Mouse (Mus musculus) limb, embryonic 14.5 days (tissue): ENCODE measurements around the gene Zfp207. TPM values are rescaled to one million over a fixed set of nuclear protein-coding genes. Genes with fewer than 3 reads are reported as not detected.

Experiments used
- ATAC-seq: fragments of 200-750 bp; cut with Nextera tagmentation; 2 replicates; pipeline ENCODE4 v1.8.0; 2017; ENCODE audit warnings: low read depth, moderate number of reproducible peaks, moderate TSS enrichment; ENCODE audit not compliant: low FRiP score
- DNase-seq: peaks from one replicate; pipeline ENCODE4 v3.0.0-alpha.2; 2015; ENCODE audit warnings: low spot score
- H3K27ac ChIP-seq: fragments of 300-500 bp; sonication (generic); replicated peaks from 2 replicates; pipeline ENCODE4 v1.5.1; 2014; ENCODE audit warnings: low read depth, mild to moderate bottlenecking, low read length, moderate library complexity, mixed read lengths
- H3K27me3 ChIP-seq: fragments of 300-500 bp; sonication (generic); 2 replicates; pipeline ENCODE4 v1.6.1; 2014; ENCODE audit warnings: low read length, mixed read lengths; ENCODE audit not compliant: control insufficient read depth, insufficient read depth
- H3K36me3 ChIP-seq: fragments of 300-500 bp; sonication (generic); 2 replicates; pipeline ENCODE4 v1.6.1; 2014; ENCODE audit warnings: mild to moderate bottlenecking, low read length, moderate library complexity, mixed read lengths; ENCODE audit not compliant: control insufficient read depth, insufficient read depth
- H3K4me1 ChIP-seq: fragments of 300-500 bp; sonication (generic); 2 replicates; pipeline ENCODE4 v1.6.1; 2014; ENCODE audit warnings: antibody characterized with exemption, low read length, mixed read lengths; ENCODE audit not compliant: control insufficient read depth, insufficient read depth
- H3K4me2 ChIP-seq: fragments of 300-500 bp; sonication (generic); replicated peaks from 2 replicates; pipeline ENCODE4 v1.6.1; 2014; ENCODE audit warnings: low read depth, mild to moderate bottlenecking, low read length, moderate library complexity; ENCODE audit not compliant: severe bottlenecking
- H3K4me3 ChIP-seq: fragments of 300-500 bp; sonication (generic); replicated peaks from 2 replicates; pipeline ENCODE4 v1.5.1; 2014; ENCODE audit warnings: low read length
- H3K9ac ChIP-seq: fragments of 300-500 bp; sonication (generic); 2 replicates; pipeline ENCODE4 v1.6.1; 2014; ENCODE audit warnings: mild to moderate bottlenecking, low read depth, low read length, moderate library complexity; ENCODE audit not compliant: severe bottlenecking
- H3K9me3 ChIP-seq: fragments of 300-500 bp; sonication (generic); 2 replicates; pipeline ENCODE4 v1.6.1; 2016; ENCODE audit warnings: low read length; ENCODE audit not compliant: control insufficient read depth
- POLR2A ChIP-seq: fragments of 200-500 bp; IDR thresholded peaks from 2 replicates; pipeline ENCODE4 v1.8.0; 2012; ENCODE audit warnings: inconsistent platforms, mild to moderate bottlenecking, moderate library complexity, borderline replicate concordance; ENCODE audit not compliant: insufficient read depth, insufficient read length; ENCODE audit errors: extremely low read depth
- WGBS: fragments of 180-500 bp; shearing (Covaris S2); extraction: QIAGEN DNeasy Blood & Tissue Kit; methylation state at CpG from one replicate; pipeline ENCODE4 v1.1.7; 2014; 5-methylcytosine and 5-hydroxymethylcytosine counted together
- polyA plus RNA-seq, 2 experiments: library from polyadenylated mRNA; depleted of rRNA in 1 of 2; stranded (reverse) in 1 of 2; unstranded in 1 of 2; fragments of >200 nt; fragmentation: Nextera tagmentation in 1 of 2; extraction: Ambion mirVana in 1 of 2; gene quantifications; 2 replicates each; pipeline versions ENCODE4 v1.2.1 to v1.2.3; 2012 to 2014

Gene Zfp207
- polyA plus RNA-seq, 2 experiments, result 237 to 274 TPM

DNA sequence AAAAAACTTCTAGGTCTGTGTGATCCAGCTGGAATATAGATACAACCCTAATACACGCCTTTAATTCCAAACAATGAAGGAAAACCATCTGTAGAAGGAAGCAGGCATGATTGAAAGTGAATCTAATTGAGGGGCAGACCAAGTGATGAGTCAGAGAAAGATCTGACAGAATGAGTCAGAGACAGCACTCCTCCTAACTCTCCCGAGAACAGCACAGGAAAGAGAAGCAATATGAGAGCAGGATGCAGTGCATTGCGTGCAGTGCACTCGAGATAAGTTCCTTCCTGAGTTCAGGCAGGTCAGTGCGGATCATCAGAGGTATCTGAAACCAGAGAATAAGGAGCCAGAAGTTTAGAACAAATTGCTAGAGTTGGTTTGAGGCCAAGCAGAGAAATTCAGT is 34.0 kb downstream of the Zfp207 start:
- H3K27ac ChIP-seq, result no peak overlapping the region
- ATAC-seq, result no peak
- H3K9me3 ChIP-seq, result peaks cover 4% of the 10 kb centered on the region; the same call in 1 of the 2 replicates
- no peak for DNase-seq
- H3K36me3 ChIP-seq, result peaks cover 21% of the 10 kb centered on the region
- H3K4me1 ChIP-seq, result no peaks in the 10 kb centered on the region
- H3K9ac ChIP-seq, result no peak overlapping the region
- no peak for TF ChIP-seq POLR2A
- 92% methylated on average over 5 of the region's 5 CpGs for WGBS
- no peaks in the 10 kb centered on the region for H3K27me3 ChIP-seq
- H3K4me3 ChIP-seq, result no peak overlapping the region
- H3K4me2 ChIP-seq, result no peak overlapping the region

DNA sequence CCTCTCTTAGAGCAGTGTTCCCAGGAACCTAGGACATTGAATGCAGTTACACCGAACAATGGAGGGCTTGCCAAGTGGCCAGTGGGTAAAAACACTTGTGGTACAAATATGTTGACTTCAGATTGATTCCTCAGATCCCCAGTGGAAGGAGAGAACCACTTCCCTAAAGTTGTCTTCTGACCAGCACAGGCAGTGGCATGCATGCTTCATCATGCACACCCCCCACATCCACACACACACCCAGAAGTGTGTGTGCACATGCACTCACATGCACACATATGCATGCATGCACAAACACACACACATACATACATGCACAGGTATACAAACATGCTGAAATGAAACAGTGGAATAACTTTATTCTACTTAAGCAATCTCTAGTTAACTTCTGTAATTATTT is 36.7 kb downstream of the Zfp207 start:
- no peak overlapping the region for H3K9ac ChIP-seq
- H3K4me2 ChIP-seq, result no peak overlapping the region
- DNase-seq (no peak), ATAC-seq (no peak)
- H3K36me3 ChIP-seq, result peaks cover 17% of the 10 kb centered on the region
- no peak overlapping the region for H3K27ac ChIP-seq
- 100% methylated on average over 1 of the region's 1 CpGs for WGBS
- H3K4me3 ChIP-seq, result no peak overlapping the region
- TF ChIP-seq POLR2A, result no peak
- no peaks in the 10 kb centered on the region for H3K4me1 ChIP-seq
- peaks cover 4% of the 10 kb centered on the region; the same call in 1 of the 2 replicates for H3K9me3 ChIP-seq
- no peaks in the 10 kb centered on the region for H3K27me3 ChIP-seq

DNA sequence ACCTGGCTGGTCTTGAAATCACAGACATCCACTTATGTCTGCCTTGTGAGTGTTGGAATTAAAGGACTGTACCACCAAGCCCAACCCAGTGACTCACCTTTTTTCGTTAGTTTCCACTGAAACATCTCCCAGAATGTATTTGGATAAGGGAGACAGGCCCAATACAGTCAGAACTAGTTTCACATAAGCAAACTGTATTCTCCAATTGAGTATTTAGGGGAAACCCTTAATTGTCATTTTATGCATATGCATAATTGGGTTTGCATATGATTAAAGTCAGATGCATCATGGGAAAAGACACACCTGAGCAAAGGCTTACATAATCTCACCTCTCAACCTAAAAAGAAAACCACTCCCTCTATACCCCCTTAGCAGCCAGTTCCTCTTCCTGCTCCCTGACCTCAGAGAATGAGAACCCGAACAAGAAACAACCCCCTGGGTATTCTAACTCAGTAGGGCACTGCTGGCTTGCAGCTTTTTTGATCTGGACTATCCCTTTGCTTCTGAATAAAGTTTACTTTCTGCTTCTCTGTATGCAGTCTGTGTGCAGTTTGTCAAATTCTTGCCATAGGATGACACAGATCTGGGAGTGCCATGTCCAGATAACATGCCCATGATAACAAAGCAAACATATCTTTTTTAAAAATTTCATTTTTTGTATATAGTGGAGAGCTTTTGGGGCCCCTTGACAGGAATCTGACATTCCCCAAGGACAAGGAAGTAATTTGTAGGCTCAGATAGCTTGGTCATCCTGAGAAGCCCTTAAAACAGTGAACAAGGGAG is 37.3 kb downstream of the Zfp207 start:
- no peak for TF ChIP-seq POLR2A
- ATAC-seq, result no peak
- no peaks in the 10 kb centered on the region for H3K4me1 ChIP-seq
- 61% methylated on average over 2 of the region's 2 CpGs for WGBS
- no peaks in the 10 kb centered on the region for H3K27me3 ChIP-seq
- no peak overlapping the region for H3K4me2 ChIP-seq
- H3K36me3 ChIP-seq, result peaks cover 11% of the 10 kb centered on the region
- no peak overlapping the region for H3K9ac ChIP-seq
- H3K4me3 ChIP-seq, result no peak overlapping the region
- DNase-seq, result no peak
- no peak overlapping the region for H3K27ac ChIP-seq
- peaks cover 4% of the 10 kb centered on the region; the same call in 1 of the 2 replicates for H3K9me3 ChIP-seq

DNA sequence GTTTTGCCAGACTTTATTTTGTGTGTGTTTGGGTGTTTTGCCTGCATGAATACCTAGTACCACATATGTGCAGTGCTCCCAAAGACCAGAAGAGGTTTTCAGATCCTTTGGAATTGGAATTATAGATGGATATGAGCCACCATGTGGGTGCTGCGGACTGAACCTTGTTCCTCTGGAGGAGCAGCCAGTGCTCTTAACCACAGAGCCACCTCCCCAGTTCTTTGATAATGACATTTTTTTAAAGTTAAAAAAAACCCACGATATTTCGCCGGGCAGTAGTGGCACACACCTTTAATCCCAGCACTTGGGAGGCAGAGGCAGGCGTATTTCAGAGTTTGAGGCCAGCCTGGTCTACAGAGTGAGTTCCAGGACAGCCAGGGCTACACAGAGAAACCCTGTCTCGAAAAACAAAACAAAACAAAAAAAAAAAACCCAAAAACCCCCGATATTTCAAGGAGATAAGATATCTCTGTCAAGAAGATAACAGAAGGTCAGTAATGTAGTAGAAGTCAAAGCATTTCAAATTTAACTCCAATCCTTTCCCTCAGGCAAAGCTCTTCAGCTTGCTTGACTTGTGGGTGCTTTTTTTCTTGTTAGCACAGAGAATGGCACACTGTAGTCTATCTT is 38.5 kb downstream of the Zfp207 start:
- Histone ChIP-seq H3K4me2 (no peak overlapping the region), H3K27me3 (no peaks in the 10 kb centered on the region), H3K4me3 (no peak overlapping the region), H3K9me3 (peaks cover under 1% of the 10 kb centered on the region; the same call in 1 of the 2 replicates), H3K9ac (no peak overlapping the region), H3K27ac (no peak overlapping the region), H3K36me3 (peaks cover 8% of the 10 kb centered on the region), H3K4me1 (no peaks in the 10 kb centered on the region)
- WGBS, result 85% methylated on average over 7 of the region's 7 CpGs
- TF ChIP-seq POLR2A, result no peak
- ATAC-seq (no peak), DNase-seq (no peak)

DNA sequence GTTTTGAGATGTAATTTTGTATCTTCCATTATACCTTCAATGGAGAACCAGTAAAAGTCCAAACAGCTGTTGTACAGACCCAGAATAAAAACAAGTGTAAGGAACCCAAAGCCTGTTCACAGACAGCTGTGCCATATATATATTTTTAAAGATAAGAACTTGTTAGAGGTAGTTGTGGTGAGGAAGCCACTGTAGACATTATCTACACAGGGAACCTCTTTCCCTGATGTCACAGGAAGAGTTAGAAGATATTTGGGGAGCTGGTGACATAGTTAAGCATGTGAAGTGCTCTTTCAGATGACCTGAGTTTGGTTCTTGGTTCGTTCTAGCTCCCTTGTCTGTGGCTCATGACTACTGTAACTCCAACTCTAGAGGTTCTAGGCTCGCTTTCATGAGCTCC is 41.6 kb downstream of the Zfp207 start:
- Histone ChIP-seq H3K4me2 (no peak overlapping the region), H3K36me3 (no peaks in the 10 kb centered on the region), H3K27me3 (no peaks in the 10 kb centered on the region), H3K4me3 (no peak overlapping the region), H3K9me3 (no peaks in the 10 kb centered on the region), H3K4me1 (peaks cover 1% of the 10 kb centered on the region), H3K9ac (no peak overlapping the region), H3K27ac (no peak overlapping the region)
- ATAC-seq (no peak), DNase-seq (no peak)
- 71% methylated on average over 2 of the region's 2 CpGs for WGBS
- no peak for TF ChIP-seq POLR2A
